Mouse (Mus musculus) kidney, postnatal 14 days (tissue): Measurements from ENCODE around the gene Gbx1.

Experiments
- DNase-seq: peaks from one replicate; pipeline ENCODE4 v3.0.0; 2022; ENCODE audit warnings: mixed read lengths

Gbx1 gene

DNA sequence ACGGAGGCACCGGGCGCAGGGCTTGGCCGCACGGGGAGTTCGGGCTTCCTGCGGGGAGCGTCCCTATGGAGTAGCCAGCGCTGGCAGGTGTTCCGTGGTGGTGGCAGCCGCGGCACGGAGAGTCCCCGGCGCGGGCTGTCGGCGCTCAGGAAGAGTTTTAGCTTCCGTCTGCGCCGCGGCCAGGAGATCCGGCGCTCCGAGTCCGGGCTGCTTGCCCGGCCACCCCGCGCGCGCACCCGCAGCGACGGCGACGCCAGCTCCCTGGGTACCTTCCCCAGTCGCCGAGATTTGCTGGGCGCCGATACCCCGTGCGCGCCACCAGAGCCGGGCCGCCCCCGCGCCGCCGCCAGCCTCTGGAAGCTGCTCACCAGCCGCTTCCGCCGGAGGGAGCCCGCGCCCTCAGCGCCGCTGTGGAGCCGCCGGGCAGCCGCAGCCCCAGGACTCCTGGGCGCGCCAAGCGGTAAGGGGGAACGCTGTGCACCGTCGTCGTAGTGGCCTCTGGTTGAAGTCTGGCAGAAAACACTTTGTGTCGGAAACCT lies 52.2 kb downstream of the Gbx1 start:
- DNase-seq: no peak

DNA sequence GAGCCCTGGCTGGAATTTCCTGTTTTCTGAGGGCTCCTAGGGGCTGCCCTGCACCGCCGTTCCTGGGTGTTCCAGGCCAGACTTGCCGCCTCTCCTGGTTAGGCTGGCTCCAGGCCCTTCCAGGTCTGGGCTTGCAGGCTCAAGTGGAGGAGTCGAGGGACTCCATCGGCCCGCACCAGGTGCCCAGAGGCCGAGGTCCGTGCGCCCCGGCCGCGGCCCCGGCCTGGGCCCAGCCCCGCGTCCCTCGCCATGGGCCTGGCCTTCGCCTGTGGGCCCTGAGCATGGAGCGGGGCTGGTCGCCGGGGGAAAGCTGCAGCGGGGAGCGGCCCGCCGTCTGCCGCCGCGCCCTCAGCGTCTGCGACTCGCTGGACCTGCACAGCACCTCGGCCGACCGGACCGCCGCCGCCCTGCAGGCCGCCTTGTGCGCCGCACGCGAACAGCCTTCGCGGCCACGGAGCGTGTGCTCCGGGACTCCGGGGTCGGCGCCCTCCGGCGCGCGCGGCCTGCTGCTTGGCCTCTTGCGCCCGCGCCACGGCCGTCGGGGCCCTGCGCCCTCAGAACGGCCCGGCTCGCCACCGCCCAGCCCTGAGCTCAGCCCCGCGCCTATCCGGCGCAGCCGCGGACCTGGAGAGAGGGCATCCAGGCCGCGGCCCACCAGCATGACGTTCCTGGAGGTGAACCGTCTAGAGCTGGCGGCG lies 52.8 kb downstream of the Gbx1 start:
- DNase-seq: peak; percentile 56

DNA sequence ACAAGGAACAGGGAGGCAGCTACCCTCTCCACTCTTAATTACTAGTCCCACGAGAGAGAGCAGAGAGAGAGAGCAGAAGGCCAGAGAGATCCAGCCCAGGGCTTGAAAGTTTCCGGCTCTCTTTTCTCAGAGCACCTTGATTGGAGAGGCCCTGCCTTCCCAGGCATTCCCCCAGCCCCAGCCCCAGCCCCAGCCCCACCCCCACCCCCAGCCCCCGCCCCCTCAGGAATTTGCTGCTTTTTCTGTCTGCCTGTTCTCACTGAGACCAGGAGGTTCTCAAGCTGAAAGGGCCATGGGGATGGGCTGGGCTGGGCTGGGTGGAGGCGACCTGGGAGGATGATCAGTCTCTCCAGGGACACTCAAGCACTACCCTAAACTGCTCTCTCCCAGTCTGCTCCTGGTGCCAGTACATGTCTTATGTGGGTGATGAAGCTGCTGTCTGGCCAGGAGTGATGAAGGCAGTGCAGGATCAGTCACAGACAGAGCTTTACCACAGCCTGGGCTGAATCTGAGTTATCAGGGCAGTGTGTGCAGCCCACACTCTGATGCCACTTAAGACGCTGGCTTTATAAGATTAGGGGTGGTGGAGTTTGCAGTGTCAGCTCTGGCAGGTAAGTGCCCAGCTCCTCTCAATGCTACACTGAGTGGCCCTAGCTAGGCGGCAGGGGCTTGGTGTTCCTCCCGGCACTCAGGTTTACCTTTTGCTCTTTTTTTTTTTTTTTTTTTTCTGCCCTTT lies 54.0 kb downstream of the Gbx1 start:
- no peak for DNase-seq

DNA sequence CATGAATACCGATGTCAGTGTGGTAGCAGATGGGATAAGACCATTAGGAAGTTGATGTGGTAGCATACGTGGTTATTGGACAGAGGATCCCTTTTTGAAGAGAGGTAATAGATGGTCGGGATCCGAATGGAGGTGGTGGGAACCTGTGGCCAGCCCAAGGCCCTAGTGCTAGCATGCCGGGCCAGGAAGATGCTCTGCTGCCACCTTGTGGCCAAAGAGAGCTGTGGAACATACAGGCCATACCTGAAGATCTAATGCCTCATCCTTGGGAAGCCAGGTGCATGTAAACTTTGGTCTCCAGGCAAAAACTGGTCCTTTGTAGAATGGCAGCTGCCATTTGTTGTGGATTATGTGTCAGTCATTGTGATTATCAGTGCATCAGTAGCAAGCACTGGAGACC lies 56.4 kb downstream of the Gbx1 start:
- peak; percentile 87 for DNase-seq

DNA sequence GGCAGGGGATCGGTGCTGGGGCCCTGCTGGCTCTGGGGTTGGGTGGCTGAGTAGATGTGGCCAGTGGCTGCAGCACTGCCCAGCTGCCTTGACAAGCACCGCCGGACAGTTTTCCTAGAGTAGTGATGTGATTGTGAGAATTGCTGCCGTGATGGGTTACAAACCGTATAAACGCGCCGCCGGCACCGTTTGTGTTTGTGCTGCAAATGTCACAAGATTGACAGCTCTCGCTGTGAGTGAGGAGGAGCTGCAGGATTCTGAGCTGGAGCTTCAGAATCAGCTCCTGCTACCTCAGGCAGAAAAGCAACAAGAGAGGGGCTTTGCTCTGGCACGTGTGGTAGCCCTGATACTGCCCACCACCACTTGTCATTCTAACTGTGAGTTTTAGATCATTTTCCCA lies 60.2 kb downstream of the Gbx1 start:
- no peak for DNase-seq

DNA sequence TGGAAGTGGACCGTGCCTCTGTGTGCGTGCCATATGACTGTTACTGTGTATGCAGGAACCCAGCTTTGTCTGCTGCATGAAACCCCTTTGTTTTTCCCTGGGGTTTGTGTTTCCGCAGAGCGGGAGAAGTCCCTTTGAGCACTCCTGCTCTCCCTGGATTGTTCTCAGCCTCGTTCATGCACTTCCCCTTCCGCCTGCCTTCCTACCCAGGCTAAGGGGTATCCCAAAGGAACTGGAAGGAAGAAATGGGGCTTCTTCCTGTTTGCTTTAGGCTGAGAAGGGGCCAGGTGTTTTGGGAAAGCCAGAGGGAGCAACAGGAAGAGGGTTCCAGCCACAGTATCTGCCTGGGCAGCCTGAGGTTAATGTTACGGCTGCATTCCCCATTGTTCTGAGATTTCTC lies 71.4 kb downstream of the Gbx1 start:
- no peak for DNase-seq

DNA sequence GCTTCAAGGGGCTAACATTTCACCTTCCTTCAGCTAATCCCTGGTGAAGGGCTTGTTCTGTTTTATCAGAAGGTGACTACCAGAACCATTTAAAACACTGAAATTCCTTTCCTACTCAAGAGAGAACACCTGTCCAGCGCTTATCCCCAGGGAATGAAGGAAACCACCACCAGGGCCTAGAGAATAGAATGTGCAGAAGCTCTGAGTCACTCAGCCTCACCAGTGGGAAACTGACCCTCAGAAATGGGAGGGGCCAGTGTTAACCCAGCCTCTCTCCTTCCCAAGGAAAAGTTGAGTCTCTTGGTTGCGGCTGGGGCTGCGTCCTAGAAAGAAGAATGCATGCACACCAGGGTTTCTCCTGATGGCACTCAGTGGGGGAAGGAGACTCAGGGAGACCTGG lies 71.9 kb downstream of the Gbx1 start:
- DNase-seq: no peak

DNA sequence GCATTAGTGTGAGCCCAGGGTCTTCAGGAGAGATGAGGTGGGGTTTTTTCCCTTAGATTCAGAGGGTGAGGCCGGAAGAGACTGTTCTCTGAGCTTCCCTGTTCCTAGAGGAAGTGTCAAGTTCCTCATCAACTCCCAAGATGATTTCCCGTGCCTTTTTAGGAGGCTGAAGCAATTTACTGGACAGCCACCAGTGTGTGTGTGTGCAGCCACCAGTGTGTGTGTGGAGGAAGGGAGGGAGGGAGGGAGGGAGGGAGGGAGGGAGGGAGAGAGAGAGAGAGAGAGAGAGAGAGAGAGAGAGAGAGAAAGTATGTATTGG lies 73.1 kb downstream of the Gbx1 start:
- no peak for DNase-seq

DNA sequence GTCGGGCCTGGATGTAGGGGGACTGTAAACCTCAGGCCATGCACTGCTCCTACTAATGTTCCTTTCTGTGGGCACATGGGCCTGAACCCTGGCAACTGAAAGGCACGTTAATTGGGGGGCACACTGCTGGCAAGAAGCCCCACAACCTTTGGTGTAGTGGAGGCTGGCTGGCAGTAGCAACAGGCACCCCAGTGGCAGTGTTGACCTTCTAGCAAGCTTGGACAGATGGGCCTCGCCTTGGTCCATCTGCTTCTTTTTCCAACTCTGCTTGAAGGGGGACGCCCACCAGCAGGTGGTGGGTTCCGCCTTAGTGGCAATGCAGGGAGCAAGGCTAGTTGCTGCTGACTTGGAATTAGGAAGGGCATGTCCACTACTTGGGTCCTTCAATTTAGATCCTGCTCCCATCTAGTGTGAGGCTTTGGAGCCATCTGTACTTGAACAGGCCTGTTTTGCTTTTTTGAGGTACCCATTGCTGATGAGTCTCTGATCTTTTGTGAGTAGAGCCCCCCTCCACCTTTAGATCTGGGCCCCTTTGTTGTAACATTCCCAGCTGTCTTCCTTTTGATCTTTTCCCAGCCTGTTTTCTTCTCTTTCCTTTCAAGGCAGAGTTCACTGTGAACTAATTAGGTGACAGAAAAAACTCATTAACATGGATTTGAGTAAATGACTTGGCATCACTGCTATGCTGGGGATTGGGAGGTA lies 73.6 kb downstream of the Gbx1 start:
- DNase-seq: no peak
